Mouse (Mus musculus) A20 (cell line): ENCODE measurements around the gene Ndufb10.
"Not testable (repeated sequence)": the region's sequence is repeated elsewhere in the genome, so short reads cannot be mapped to it uniquely, and the experiment has no call there.

Source experiments
- DNase-seq: peaks from one replicate; pipeline ENCODE4 v3.0.0-alpha.2; 2011; ENCODE audit warnings: low read depth, low spot score

Ndufb10 gene

DNA sequence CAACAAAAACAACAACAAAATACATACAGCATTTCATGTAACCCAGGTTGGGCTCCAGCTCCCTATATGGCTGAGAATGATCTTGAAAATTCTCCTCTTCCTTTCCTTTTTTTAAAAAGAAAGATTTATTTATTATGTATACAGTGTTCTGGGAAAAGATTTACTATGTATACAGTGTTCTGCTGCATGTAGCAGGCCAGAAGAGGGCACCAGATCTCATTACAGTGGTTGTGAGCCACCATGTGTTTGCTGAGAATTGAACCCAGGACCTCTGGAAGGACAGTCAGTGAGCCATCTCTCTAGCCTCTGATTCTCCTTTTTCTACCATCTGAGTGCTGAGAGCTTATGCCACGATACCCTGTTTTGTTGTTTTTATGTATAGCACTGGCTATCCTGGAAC, 10.2 kb upstream of the Ndufb10 start:
- peak; percentile 40 for DNase-seq

DNA sequence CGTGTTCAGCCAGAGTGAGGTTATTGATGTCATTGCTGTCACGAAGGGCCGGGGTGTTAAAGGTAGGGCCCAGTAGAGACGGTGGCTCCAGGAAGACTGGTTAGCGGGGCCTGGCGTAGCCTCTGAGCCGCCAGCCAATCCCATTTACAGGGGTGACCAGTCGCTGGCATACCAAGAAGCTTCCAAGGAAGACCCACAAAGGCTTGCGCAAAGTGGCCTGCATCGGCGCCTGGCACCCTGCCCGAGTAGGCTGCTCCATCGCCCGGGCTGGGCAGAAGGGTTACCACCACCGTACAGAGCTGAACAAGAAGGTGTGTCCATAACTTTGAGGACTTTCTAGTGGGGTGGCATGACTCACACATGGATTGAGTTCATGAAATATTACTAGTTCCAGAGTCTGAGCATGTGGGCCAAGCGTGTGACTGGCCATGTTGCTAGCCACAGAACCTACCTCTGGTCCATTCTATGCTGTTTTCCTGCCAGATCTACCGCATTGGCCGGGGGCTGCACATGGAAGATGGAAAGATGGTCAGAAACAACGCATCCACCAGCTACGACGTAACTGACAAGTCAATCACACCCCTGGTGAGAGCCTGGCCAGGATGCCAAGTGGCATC, 9.3 kb upstream of the Ndufb10 start:
- DNase-seq = no peak

GRCm38 (mm10) chr17:24732233-24732935, 8.1 kb upstream of the Ndufb10 start:
- DNase-seq = no peak

GRCm38 (mm10) chr17:24730787-24731186, 6.5 kb upstream of the Ndufb10 start:
- no peak for DNase-seq

GRCm38 (mm10) chr17:24729067-24729466, 4.8 kb upstream of the Ndufb10 start:
- no peak for DNase-seq

DNA sequence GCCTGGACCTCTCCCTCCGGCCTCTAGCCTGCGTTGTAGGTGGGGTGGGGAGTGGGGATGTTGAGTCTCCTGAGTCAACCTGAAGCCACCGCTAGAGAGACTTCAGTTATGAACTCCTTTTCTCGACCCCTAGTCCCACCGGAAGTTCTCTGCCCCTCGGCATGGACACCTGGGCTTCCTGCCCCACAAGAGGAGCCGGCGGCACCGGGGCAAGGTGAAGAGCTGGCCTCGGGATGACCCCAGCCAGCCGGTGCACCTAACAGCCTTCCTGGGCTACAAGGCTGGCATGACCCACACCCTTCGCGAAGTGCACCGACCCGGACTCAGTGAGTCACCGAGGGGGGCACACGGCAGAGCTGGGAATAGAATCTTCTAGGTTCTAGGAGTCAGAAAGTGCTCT, 3.9 kb upstream of the Ndufb10 start:
- no peak for DNase-seq

DNA sequence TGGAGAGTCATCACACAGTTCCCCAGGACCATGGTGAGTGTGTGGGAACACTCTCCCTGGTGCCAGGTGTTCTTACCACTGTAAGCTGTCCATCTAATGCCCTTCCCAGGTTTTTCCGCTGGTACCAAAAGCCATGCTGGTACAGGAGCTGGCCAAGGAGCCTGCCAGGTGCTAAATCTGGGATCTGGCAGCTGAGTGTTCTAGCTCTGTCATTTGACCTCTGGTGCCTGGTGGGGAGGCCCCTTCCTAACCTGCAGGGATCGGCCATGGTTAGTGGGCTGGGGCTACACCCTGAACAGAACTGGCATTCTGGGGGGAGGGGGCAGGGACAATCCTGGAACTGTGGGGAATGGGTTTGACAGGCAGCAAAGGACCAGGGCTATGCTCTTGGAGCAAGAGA, 3.3 kb upstream of the Ndufb10 start, which contains the start of gene Rpl3l:
Gene Rpl3l (plus strand): TSS at position 203 of the 400 bp plus-strand sequence.
- no peak for DNase-seq

GRCm38 (mm10) chr17:24725637-24726390, 1.5 kb upstream of the Ndufb10 start:
- no peak for DNase-seq

DNA sequence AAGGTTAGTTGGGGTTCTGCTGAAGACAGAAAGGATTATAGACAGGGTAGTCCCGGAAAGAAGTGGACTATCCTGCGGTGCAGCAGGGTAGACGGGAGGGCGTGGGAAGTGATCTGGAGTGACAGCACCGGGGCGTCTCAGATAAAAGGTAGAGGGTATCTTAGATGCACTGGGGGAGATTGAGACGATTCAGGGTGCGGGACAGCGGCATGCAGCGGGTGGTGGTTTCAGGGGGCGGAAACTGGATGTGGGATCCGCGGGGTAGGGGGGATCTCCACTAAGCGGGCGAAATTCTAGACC, 447 bp downstream of the Ndufb10 start:
- DNase-seq = no peak

DNA sequence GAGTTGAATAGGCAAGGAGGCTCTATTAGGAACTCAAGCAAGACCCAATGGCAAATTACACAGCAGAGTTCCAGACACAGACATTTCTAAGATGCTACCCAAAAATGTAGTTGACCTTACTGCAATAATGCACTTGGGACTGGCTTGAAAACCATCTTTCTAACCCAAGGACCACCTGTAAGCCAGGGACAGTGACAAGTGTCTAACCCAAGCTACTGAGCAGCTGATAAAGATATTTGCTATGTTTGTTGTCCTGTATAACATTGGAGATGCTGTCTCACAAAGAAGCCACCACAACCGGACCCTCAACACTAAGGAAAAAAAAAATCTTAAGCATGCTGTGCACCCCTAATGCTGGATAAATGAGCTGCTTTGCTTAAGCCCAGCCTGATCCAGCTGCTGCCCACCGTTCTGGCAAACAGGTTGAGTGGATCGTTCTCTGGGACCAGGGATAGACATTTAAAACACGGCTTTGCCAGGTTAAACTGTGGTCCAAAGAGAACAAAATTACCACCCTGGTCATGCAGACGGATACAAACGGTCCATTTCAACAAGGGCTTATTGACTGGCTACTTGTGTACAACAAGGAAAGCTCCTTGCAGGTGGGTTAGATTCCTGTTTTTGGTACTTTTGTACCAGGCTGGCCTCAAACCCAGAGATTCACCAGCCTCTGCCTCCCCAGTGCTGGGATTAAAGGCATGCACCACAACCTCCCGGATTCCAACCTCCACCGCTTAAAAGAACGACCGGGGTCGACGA, 977 bp downstream of the Ndufb10 start:
- DNase-seq = peak; percentile 62

DNA sequence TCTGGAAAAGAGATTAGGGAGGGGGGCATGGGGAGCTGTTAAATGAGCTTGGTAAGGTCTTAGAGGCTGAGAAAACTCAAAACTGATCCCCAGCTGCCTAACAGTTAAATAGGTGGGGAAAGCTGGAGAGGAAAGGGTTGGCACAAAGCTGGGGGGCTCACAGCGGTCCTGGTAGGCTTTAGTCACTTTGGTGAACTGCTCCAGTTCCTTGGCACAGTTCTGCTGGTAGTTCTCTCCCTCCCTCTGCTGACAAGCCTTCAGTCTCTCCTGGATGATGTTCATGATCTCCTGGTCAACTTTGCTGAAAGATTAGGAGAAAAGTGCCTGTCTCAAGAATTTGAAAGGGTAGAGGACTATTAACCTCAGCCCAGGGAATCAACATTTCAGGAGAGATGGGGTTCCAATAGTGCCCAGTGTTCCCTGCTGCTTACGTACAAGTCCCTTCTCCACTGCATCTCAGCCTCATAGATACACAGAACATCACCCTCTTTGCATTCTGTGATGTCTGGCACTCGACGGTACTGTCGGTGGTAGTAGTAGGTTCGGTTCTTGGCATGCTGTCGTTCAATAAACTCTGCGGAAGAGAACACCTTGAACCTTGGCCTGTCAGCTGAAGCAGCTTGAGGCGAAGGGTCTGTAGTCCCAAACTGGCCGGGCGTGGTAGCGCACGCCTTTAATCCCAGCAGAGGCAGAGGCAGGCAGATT, 1.9 kb downstream of the Ndufb10 start:
- DNase-seq = peak; percentile 59

DNA sequence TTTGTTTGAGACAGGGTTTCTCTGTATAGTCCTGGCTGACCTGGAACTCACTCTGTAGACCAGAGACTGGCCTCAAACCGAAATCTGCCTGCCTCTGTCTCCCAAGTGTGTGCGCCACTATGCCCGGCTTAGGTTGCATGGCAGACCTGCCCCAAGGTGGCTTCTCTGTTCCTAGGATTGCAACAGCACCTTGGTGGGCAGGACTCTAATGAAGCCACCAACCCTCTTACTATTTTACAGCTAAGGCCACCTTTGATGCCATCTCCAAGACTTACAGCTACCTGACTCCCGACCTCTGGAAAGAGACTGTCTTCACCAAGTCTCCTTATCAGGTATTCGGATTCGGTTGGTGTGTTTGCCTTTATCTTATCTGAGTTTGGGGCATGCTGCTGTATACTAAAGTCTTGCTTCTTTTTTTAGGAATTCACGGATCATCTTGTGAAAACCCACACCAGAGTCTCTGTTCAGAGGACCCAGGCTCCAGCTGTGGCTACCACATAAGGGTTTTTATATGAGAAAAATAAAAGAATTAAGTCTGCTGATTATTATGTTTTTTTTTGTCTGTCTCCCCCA, 2.8 kb downstream of the Ndufb10 start:
- DNase-seq = not testable (repeated sequence)

- not testable (repeated sequence) for DNase-seq
Observed at GRCm38 (mm10) chr17:24720616-24721015, 3.7 kb downstream of the Ndufb10 start.

DNA sequence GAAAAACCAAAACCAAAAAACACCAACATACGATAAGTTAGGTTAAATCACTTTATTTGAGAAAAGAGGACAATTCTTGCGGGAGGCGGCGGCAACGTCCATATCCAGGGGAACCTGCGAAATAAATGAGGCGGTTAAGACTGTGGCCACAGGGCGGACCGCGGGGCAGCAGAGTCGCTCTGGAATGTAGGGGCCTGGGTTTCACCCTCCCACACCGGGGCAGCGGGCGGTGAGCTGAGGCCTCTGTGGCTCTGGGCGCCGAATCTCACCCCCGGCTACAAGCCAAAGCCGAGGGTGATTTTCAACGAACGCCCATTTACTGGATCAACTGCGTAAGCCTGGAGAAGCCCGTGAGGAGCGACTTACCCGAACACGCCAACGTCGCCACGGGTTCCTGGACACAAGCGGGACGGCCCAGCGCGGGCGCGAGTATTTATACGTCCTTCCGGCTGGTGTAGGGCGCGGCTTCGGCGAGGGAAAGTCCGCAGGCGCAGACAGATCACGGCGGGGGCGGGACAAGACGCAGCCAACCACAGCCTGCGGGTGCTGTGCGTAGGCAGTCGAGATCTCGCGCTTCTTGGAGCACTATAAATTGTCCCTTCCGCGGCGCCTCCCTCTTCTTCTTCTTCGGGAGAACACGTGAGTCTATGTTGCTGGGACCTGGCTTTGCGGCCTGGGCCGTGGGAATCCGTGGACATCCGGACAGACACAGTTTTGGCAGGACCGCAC, 4.6 kb downstream of the Ndufb10 start:
- DNase-seq = peak; percentile 98

DNA sequence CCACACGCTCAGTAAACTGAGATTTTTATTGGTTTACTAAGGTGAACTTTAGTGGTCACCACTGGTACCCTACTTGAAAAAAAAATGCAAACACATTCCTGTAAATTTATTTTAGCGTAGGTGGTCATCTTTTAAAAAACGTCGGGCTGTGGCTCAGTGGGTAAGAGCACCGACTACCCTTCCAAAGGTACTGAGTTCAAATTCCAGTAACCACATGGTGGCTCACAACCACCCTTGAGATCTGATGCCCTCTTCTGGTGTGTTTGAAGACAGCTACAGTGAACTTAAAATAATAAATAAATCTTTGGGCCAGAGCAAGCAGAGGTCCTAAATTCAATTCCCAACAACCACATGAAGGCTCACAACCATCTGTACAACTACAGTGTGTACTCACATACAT, 5.3 kb downstream of the Ndufb10 start:
- DNase-seq = not testable (repeated sequence)

DNA sequence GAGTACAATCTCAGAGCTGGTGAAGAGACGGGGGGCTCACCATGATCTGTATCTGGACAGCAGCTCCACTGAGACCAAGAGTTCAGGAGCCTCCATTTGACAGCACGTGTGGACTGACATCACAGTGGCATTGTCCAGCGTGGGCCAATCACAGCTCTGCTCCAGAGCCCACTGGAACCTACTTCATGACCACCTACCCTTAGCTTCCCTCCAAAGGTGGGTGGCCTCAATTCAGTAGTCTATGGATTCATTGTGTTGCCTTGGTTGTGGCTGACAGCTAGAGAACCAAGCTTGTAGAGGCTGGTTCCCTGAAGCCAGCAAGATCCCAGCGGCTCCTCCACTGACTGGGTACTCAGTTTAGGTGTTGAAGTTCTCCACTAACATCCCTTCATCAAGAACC, 6.3 kb downstream of the Ndufb10 start, which contains the start of the genes Rnf151 and Rps2:
Gene Rnf151 (minus strand): TSS at position 121 of the 400 bp plus-strand sequence.
Gene Rps2 (plus strand): TSS at position 174 of the 400 bp plus-strand sequence.
- DNase-seq = no peak

DNA sequence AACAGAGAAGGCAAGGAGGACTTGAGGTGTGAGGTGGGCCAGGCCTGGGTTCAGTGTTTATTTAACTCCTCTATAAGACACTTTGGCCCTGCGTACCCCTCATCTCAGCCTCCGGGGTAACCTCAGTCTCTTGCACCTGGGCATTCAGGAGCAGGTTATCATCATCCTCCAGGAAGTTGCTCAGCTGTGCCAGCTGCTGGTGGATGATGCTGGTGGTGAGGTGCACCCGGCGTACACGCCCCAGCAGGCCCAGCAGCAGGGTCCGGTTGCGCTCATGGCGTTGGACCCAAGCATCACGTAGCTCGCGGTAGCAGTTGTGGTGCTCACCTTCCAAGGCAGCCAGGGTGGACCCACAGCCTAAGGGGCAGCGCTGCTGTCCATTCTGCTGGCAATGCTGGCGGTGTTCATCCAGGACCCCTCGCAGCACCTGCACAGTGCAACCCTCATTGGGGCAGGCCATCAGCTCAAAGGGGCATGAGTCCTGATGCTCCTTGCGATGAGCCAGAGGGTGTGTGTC, 8.1 kb downstream of the Ndufb10 start:
- DNase-seq = no peak

GRCm38 (mm10) chr17:24715556-24715955, 8.7 kb downstream of the Ndufb10 start:
- no peak for DNase-seq

GRCm38 (mm10) chr17:24708646-24709045, 15.6 kb downstream of the Ndufb10 start:
- peak; percentile 58 for DNase-seq
